Mouse (Mus musculus) megakaryocyte progenitor cell, adult 5-6 weeks (primary cell): ENCODE results near the gene Gramd4. TPM values are rescaled to one million over a fixed set of nuclear protein-coding genes. Genes with fewer than 3 reads are reported as not detected.
A peak's percentile ranks its signal among the peaks of the same experiment; 100 is the strongest.
"Not testable (repeated sequence)": the region's sequence is repeated elsewhere in the genome, so short reads cannot be mapped to it uniquely, and the experiment has no call there.

Experiments used
- ATAC-seq: replicated peaks from 2 replicates; pipeline ENCODE4 v1.8.0; 2016; ENCODE audit warnings: mild to moderate bottlenecking, moderate TSS enrichment, inconsistent platforms; ENCODE audit not compliant: poor library complexity
- total RNA-seq, 2 experiments: library from RNA; stranded (forward) in 1 of 2; stranded (reverse) in 1 of 2; fragments of 157-497, 149-512 nt in 1 of 2; fragments of 200-1000 nt in 1 of 2; gene quantifications; 2 replicates each; pipeline versions ENCODE4 v1.2.3 to v1.2.4; 2015 to 2017

The Gramd4 gene
- total RNA-seq, 2 experiments from 2014 or later = 7.4 to 19.7 TPM

DNA sequence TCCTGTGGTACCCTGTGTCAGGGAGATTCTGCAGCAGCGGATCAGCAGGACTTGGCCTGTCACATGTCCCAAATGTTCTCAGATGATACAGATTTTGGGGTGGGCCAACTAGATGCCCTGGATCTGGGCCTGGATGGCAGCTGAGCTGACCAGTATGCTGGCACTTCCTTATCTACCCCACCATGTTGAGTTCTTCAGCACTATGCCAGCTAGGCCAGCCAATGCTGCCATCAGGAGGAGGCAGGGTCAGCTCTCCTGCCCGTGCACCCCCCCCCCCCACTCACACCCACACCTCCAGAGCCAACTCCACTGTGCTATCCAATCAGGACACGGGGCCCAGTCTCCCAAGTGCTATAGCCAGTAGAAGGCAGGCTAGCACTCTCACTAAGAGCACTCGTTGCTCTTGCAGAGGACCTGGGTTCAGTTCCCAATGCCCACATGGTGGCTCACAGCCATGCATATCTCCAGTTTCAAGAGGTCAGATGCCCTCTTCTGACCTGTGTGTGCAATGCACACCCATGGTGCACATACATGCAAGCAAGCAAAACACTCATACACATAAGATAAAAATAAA lies 7.2 kb upstream of the Gramd4 start:
- peak; percentile 65 for ATAC-seq

DNA sequence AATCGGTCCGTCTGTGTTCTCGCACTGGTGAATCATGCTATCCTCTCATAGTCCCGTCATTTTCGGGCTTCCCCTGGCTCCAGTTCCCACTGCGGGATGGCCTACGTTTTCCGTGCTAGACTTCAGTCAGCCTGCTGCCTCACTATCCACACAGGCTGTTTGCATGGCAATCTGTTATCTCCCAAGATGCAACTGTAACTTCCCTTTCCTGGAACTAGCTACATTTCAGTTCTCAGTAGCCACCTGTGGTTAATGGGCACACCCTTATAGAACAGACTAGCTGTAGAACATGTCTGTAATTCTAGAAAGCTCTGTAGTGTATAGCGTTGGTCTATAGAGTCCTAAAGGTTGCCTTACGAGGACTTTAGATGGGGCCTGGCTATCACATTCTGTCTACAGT lies 6.3 kb upstream of the Gramd4 start:
- ATAC-seq = peak; percentile 68

DNA sequence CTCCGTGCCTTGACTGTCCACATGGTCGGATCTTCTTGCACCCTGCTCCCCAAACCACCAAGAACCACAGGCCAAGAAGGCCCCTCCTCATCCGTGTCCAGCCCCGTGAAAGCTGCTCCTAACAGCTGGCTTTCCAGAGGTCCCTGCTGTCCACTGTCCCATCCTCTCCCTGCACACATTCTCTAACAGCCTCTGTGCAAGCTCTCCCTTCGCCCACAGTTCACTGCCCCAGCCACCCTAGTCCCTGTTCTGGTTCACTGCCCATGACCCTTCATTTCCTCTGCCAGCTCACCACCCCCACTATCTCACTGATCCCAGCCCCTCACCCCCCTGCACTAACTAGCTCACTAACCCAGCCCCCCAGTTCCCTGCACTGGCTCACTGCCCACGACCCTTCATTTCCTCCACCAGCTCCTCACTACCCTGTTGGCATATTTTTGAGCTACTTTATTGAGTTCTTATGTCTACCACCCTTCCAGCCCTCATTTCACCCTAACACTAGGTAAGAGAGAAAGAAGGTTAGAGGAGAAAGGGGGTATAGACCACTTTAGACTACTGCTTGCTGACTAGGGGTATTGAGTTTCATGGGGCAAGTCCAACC lies 5.5 kb upstream of the Gramd4 start:
- no peak for ATAC-seq

- peak; percentile 51 for ATAC-seq
Observed at GRCm38 (mm10) chr15:86053890-86054536, 3.5 kb upstream of the Gramd4 start.

GRCm38 (mm10) chr15:86054861-86055260 lies 2.6 kb upstream of the Gramd4 start:
- not testable (repeated sequence) for ATAC-seq

GRCm38 (mm10) chr15:86056221-86056760 lies 1.2 kb upstream of the Gramd4 start:
- ATAC-seq = no peak

GRCm38 (mm10) chr15:86057908-86058307 lies 413 bp downstream of the Gramd4 start:
- ATAC-seq = no peak

DNA sequence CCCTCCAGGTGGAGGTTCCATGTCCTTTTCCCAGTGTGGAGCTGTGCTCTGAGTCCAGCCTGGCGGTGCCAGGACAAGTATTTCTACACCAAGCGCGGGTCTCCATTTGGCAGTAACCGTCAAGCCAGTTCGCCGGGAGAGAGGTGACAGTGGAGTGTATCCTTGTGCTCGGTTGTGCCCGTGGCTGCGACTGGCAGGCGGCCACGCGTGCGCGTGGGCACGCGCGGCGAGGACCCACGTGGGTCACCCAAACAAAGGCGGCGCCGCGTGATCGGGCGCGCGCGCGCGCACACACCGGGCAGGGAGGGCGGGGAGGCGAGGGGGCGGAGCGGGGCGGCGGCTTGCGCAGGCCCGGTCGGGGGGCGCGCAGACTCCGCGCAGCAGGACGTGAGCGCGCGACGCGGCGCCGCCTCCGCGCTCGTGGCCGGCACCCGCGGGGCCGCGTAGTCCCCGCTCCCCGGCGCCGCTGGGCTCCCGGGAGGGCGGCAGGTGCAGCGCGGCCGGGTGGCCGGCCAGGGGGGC lies 960 bp downstream of the Gramd4 start:
- peak; percentile 42 for ATAC-seq

- ATAC-seq = peak; percentile 37
Observed at GRCm38 (mm10) chr15:86058931-86059834, 1.7 kb downstream of the Gramd4 start.

DNA sequence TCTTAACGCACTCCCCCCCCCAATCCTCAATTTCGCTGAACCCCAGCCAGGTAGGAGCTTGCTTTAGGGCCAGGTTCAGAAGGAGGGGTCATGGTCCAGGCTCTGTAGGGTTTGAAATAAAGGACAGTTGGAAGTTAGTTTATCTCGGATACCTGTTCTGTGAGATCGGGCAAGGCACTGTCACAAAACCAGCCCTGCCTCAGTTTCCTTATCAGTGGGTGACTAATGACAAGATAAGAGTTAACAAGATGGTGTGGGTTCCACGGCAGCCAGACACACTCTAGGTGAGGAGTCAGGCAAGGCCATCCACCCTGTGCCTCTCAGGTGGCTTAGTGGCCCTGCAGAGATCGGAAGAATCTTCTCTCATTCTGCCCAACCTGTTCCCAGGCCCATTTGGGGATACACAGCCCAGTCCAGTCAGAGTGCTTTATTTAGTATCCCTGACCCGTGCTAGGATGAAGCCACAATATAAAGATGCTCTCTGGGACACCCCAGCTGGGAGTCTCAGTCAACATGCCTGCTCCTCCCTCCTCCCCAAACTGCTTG lies 2.4 kb downstream of the Gramd4 start:
- no peak for ATAC-seq

DNA sequence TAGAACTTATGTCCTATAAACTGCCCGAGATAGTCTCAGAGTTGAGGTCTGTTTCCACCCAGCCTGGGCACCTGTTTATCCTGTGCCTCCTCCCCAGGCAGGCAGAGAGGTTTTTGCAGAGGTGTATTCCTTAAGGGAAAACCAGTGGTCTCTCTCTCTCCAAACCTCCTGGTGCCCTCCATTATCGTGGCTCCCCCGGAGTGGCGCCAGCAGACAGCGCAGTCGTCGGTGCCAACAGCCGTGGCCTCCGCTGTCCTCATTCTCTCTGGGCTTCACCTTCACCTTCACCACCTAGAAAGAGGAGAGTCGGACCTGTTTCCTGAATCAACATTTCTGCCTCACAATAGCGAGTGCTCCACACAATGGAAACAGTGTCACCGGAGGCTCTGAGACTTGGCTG lies 3.1 kb downstream of the Gramd4 start:
- ATAC-seq = no peak

- ATAC-seq = no peak
Observed at GRCm38 (mm10) chr15:86061221-86061620, 3.7 kb downstream of the Gramd4 start.

DNA sequence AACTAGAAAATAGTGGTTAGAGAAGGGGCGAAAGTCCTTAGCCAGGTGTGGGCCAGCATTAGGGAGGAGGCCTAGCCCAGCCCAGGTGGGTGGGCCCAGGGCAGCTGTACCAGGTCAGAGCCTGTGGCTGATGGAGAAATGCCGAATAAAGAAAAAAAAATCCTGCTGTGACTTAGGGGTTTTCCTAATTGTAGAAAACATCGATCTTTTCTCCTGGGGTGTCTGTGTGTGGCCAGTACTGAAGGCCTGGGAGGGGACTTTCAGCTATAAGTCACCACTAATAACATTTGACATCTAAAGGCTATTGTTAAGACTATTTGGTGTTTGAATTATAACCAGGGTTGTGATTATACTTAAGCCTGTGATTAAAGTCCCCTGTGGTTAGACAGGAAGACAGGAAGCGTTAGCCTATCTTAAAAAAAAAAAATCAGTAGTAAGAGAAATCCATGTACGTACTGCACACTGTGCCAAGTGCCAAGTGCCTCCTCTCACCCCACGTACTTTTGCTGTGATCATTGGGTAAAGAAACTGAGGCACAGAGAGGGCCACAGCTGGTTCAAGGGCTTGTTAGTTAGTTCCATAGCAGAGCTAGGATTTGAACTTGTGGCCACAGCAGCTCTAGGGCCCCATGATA lies 4.5 kb downstream of the Gramd4 start:
- no peak for ATAC-seq

DNA sequence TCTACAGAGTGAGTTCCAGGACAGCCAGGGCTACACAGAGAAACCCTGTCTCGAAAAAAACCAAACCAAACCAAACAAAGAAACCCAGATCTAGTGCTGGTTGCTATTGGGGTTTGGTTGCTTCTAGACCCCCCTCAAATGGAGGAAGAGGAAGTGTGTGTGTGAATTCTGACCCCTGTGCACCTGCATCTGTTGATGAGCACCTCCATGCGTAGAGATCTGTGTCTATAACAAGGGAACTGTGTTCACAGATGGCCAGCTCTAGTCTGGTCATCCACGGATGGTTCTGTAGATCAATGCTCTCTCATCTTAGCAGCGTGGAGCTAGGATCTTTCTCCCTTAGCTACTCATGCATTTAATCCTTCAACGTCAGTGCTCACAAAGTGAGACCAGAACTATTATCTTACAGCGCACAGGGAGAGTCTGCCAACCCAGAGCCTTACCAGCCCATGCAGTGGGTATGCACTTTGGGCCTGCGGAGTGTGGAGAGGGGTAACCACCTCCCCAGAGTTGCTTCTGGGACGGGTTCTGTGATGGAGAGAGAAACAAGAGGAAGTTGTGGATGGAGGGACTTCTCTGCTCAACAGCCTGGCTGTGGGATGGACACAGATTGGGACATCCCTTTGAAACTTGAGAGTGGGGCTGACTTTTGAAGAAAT lies 6.8 kb downstream of the Gramd4 start:
- ATAC-seq = peak; percentile 7

DNA sequence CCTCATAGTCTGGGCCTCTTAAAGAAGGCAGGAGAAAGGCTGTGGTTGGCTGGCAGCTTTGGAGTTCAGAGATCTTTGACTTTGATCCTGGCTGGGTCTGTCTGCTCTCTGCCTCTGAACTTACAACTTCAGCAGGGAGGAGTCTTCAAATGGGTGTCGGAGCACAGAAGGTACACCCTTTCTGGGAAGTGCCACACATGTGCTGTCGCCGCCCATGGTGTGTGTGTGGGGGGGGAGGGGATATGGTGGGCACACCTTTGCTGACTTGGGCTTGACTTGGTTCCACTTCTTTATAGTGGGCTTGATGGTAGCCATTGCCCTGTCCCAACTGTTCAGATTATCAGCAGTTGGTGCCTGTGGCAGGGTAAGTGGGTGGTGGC lies 7.3 kb downstream of the Gramd4 start:
- peak; percentile 7 for ATAC-seq

GRCm38 (mm10) chr15:86065367-86065766 lies 7.9 kb downstream of the Gramd4 start:
- ATAC-seq = no peak

DNA sequence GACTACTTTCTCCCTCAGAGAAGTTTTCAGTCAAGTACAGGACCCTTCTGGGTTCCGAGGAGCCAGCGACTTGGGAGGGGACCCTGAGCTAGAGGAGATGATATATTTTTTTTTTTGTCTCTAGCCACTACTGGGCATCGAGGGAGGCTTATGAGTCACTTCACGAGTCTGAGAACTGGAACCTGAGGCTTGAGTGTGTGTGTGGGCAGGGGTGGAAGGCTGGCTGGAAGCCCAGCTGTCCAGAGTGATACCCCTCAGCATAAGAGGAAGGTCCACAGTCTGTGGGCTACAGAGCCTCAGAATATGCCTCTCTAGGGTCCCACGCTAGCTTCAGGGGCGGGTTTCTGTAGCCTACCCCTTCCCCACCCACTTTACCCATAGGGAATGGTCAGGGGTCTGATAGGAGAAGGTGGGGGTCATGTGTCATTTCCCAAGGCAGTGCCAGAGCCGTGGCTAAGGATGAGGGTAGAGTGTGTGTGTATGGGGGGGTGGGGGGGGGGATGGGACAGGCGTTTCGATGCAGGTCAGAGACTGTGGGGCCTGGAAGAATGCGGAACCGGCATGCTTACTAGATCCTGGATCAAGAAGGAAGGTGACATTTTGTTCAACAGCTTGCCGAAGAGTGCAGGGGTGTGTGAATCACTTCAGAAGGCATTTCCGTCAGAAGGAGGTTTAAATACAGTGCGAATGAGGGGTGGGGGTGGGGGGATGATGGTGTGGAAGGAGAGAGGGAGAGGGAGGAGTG lies 9.5 kb downstream of the Gramd4 start:
- 0 out of 2 replicates have a peak, but pooled peaks have one; percentile 0 for ATAC-seq

- ATAC-seq = peak; percentile 71
Observed at GRCm38 (mm10) chr15:86067581-86067910, 10.1 kb downstream of the Gramd4 start.

GRCm38 (mm10) chr15:86067941-86068495 lies 10.5 kb downstream of the Gramd4 start:
- ATAC-seq = no peak
